2 mouse cellular contexts compared by ENCODE assay signal in the genomic region with DNA sequence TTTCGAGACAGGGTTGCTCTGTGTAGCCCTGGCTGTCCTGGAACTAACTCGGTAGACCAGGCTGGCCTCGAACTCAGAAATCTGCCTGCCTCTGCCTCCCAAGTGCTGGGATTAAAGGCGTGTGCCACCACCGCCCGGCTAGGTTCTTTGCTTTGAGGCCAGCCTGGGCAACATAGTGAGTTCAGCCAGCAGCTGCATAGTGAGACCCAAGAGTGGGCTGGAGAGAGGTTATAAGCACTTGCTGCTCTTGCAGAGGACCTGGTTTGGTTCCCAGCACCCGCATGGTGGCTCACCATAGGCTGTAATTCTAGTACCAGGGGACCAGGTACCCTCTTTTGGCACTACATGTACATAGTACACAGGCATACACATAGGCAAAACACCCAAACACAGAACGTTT. TPM values are rescaled to one million over a fixed set of nuclear protein-coding genes. Genes with fewer than 3 reads are reported as not detected.
"Had no signal": no experiment of that assay in that cellular context is flagged by ENCODE, and none has a peak within 500 bp of the region (broad histone marks: within the 10 kb centered on the region; RNA-seq: fewer than 3 reads in every experiment).

No protein-coding gene starts in this region.

RNA-seq across cellular contexts. Expression of gene Ybx2, which starts 5.4 kb away (rescaled TPM):
- total RNA-seq: common myeloid progenitor, adult 5-6 weeks had no signal

RNA-seq across cellular contexts. Expression of gene Slc2a4, which starts 17.8 kb away (rescaled TPM):
- total RNA-seq: granulocyte monocyte progenitor cell, adult 5-6 weeks had no signal
